Mouse (Mus musculus) heart, postnatal 0 days (tissue): ENCODE data around the gene Iqub.

Source experiments
- CTCF ChIP-seq: IDR thresholded peaks from 2 replicates; pipeline ENCODE4 v1.5.1; 2016; ENCODE audit warnings: antibody characterized with exemption, control low read depth, low read depth
- EP300 ChIP-seq: IDR thresholded peaks from 2 replicates; pipeline ENCODE4 v1.6.1; 2016; ENCODE audit warnings: antibody characterized with exemption, low read depth

DNA sequence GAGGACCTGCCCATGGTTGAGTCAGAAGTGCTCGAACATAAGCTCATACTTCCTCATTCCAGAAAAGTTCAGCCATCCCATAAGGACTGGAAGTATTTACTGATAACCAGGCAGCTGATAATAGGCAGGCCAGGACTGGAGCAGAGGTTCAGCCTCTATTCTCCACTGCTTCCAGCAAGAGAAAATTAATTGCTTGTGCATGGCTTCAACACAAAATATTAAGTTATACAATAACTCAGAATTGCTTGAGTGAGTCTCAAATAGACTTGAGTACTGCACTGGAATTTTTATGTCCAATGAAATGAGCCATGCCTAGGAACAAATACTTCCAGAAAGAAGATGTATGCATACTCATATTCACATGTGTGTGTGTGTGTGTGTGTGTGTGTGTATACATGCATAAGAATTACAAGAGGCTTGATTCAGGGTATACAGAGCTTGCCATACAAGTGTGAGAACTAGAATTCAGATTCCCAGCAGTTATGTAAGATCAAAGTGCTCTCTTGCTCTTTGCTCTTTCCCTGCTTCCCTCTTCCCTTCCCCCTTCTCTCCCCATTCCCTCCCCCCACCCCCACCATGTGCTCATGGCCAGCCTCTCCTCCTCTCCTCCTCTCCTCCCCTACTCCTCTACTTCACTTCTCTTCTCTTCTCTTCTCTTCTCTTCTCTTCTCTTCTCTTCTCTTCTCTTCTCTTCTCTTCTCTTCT lies 32.0 kb upstream of the Iqub start:
- TF ChIP-seq CTCF (no peak), EP300 (no peak)
